Mouse (Mus musculus) liver, postnatal 0 days (tissue): ENCODE results near the gene Plscr1. TPM values are rescaled to one million over a fixed set of nuclear protein-coding genes. Genes with fewer than 3 reads are reported as not detected.

Source experiments
- ATAC-seq: fragments of 200-750 bp; cut with Nextera tagmentation; 2 replicates; pipeline ENCODE4 v1.8.0; 2017; ENCODE audit warnings: mild to moderate bottlenecking, moderate library complexity
- DNase-seq: peaks from one replicate; pipeline ENCODE4 v3.0.0-alpha.2; 2016
- H3K27ac ChIP-seq: fragments of 300-500 bp; sonication (generic); 2 replicates; pipeline ENCODE4 v1.5.1; 2014; ENCODE audit warnings: antibody characterized with exemption, moderate library complexity, mild to moderate bottlenecking, low read depth
- H3K27me3 ChIP-seq: fragments of 300-500 bp; sonication (generic); 2 replicates; pipeline ENCODE4 v1.6.1; 2014; ENCODE audit warnings: low read length, control low read depth, mixed read lengths; ENCODE audit not compliant: insufficient read depth
- H3K36me3 ChIP-seq: fragments of 300-500 bp; sonication (generic); replicated peaks from 2 replicates; pipeline ENCODE4 v1.6.1; 2014; ENCODE audit warnings: mild to moderate bottlenecking, control low read depth, low read length, moderate library complexity, mixed read lengths; ENCODE audit not compliant: insufficient read depth
- H3K4me1 ChIP-seq: fragments of 300-500 bp; sonication (generic); 2 replicates; pipeline ENCODE4 v1.6.1; 2014; ENCODE audit warnings: antibody characterized with exemption, mild to moderate bottlenecking, control low read depth; ENCODE audit not compliant: insufficient read depth
- H3K4me2 ChIP-seq: fragments of 300-500 bp; sonication (generic); 2 replicates; pipeline ENCODE4 v1.6.1; 2014; ENCODE audit warnings: low read depth, mild to moderate bottlenecking, low read length, moderate library complexity, mixed read lengths
- H3K4me3 ChIP-seq: fragments of 300-500 bp; sonication (generic); 2 replicates; pipeline ENCODE4 v1.5.1; 2014; ENCODE audit warnings: low read depth, low read length
- H3K9ac ChIP-seq: fragments of 300-500 bp; sonication (generic); replicated peaks from 2 replicates; pipeline ENCODE4 v1.6.1; 2014; ENCODE audit warnings: mild to moderate bottlenecking, moderate library complexity
- H3K9me3 ChIP-seq: fragments of 300-500 bp; sonication (generic); 2 replicates; pipeline ENCODE4 v1.6.1; 2016; ENCODE audit warnings: mild to moderate bottlenecking, control low read depth, low read length, mixed read lengths
- CTCF ChIP-seq: sonication (generic); IDR thresholded peaks from 2 replicates; pipeline ENCODE4 v1.5.1; 2016; ENCODE audit warnings: antibody characterized with exemption, low read depth
- EP300 ChIP-seq: IDR thresholded peaks from 2 replicates; pipeline ENCODE4 v1.6.1; 2016; ENCODE audit warnings: antibody characterized with exemption, low read depth, mild to moderate bottlenecking
- WGBS: fragments of 180-500 bp; shearing (Covaris S2); extraction: QIAGEN DNeasy Blood & Tissue Kit; methylation state at CpG from one replicate; pipeline ENCODE4 v1.1.7; 2014; ENCODE audit not compliant: insufficient replicate concordance; 5-methylcytosine and 5-hydroxymethylcytosine counted together
- polyA plus RNA-seq: library from polyadenylated mRNA; unstranded; fragments of >200 nt; fragmentation: Nextera tagmentation; extraction: Ambion mirVana; gene quantifications from 2 replicates; pipeline ENCODE4 v1.2.1, GENCODE M21; 2015

Gene Plscr1
- polyA plus RNA-seq, 1 experiment from 2014 or later: 38.8 TPM

- H3K9me3 ChIP-seq: no peaks in the 10 kb centered on the region
- H3K36me3 ChIP-seq: no peaks in the 10 kb centered on the region
- peaks cover 11% of the 10 kb centered on the region for H3K4me1 ChIP-seq
- TF ChIP-seq EP300: peak; percentile 48; the same call in 1 of the 2 replicates
- 0 out of 2 replicates have a peak, but pooled peaks have one; percentile 11 for TF ChIP-seq CTCF
- ATAC-seq (peak; percentile 83), DNase-seq (peak; percentile 81)
- H3K27ac ChIP-seq: peak overlapping the region; percentile 98
- H3K9ac ChIP-seq: peak overlapping the region; percentile 80
- peak overlapping the region; percentile 87 for H3K4me2 ChIP-seq
- H3K27me3 ChIP-seq: no peaks in the 10 kb centered on the region
- 1% methylated on average over 40 of the region's 40 CpGs for WGBS
- H3K4me3 ChIP-seq: peak overlapping the region; percentile 74
These were observed 630 bp downstream of the Plscr1 start for GRCm38 (mm10) chr9:92249987-92250772.

GRCm38 (mm10) chr9:92252718-92253117 lies 3.2 kb downstream of the Plscr1 start:
- 32% methylated on average over 5 of the region's 5 CpGs for WGBS
- no peak for DNase-seq

GRCm38 (mm10) chr9:92253585-92254321 lies 4.2 kb downstream of the Plscr1 start:
- no peaks in the 10 kb centered on the region for H3K27me3 ChIP-seq
- peak overlapping the region; percentile 87 for H3K4me2 ChIP-seq
- ATAC-seq (no peak; the same call in 1 of the 2 replicates), DNase-seq (no peak)
- peak overlapping the region; percentile 23; the same call in 1 of the 2 replicates for H3K27ac ChIP-seq
- H3K36me3 ChIP-seq: no peaks in the 10 kb centered on the region
- H3K4me1 ChIP-seq: peaks cover 11% of the 10 kb centered on the region
- peak overlapping the region; percentile 4; the same call in 1 of the 2 replicates for H3K4me3 ChIP-seq
- no peaks in the 10 kb centered on the region for H3K9me3 ChIP-seq
- no peak overlapping the region; the same call in 1 of the 2 replicates for H3K9ac ChIP-seq
- 57% methylated on average over 10 of the region's 10 CpGs for WGBS
- TF ChIP-seq CTCF: no peak

More at GRCm38 (mm10) chr9:92252718-92253117, 3.2 kb downstream of the Plscr1 start:
- ATAC-seq: no peak
- Histone ChIP-seq H3K27ac (peak overlapping the region; percentile 23; the same call in 1 of the 2 replicates), H3K4me1 (peaks cover 11% of the 10 kb centered on the region), H3K9me3 (no peaks in the 10 kb centered on the region), H3K9ac (no peak overlapping the region), H3K4me2 (peak overlapping the region; percentile 87), H3K4me3 (0 out of 2 replicates have a peak overlapping the region, but pooled peaks have one; percentile 74), H3K36me3 (no peaks in the 10 kb centered on the region), H3K27me3 (no peaks in the 10 kb centered on the region)
- TF ChIP-seq EP300 (0 out of 2 replicates have a peak, but pooled peaks have one; percentile 22), CTCF (no peak)

- Histone ChIP-seq H3K4me2 (no peak overlapping the region), H3K9me3 (no peaks in the 10 kb centered on the region), H3K4me3 (no peak overlapping the region), H3K36me3 (peaks cover 24% of the 10 kb centered on the region), H3K4me1 (peaks cover 3% of the 10 kb centered on the region; the same call in 1 of the 2 replicates), H3K27me3 (no peaks in the 10 kb centered on the region), H3K9ac (no peak overlapping the region), H3K27ac (no peak overlapping the region)
- TF ChIP-seq CTCF: no peak
- no peak for TF ChIP-seq EP300
- WGBS: 54% methylated on average over 7 of the region's 7 CpGs
- DNase-seq: no peak
- ATAC-seq: no peak
These were observed 11.1 kb downstream of the Plscr1 start for GRCm38 (mm10) chr9:92260481-92261159.

- 56% methylated on average over 4 of the region's 4 CpGs for WGBS
- Histone ChIP-seq H3K9me3 (no peaks in the 10 kb centered on the region), H3K9ac (peak overlapping the region; percentile 31; the same call in 1 of the 2 replicates), H3K4me1 (peaks cover 13% of the 10 kb centered on the region), H3K27me3 (no peaks in the 10 kb centered on the region), H3K4me3 (peak overlapping the region; percentile 27), H3K4me2 (peak overlapping the region; percentile 69), H3K27ac (peak overlapping the region; percentile 84), H3K36me3 (peaks cover 18% of the 10 kb centered on the region)
- TF ChIP-seq CTCF: no peak
- no peak for TF ChIP-seq EP300
- DNase-seq (no peak), ATAC-seq (peak; percentile 34; the same call in 1 of the 2 replicates)
These were observed 16.2 kb downstream of the Plscr1 start for GRCm38 (mm10) chr9:92265719-92266118.
